Mouse (Mus musculus) adrenal gland, adult 8-10 months (tissue): ENCODE measurements around the gene Car8. TPM values are rescaled to one million over a fixed set of nuclear protein-coding genes. Genes with fewer than 3 reads are reported as not detected.

ENCODE experiments used
- DNase-seq: peaks from one replicate; pipeline ENCODE4 v3.0.0; 2022
- total RNA-seq, 4 experiments: library from RNA; stranded (reverse); gene quantifications; 2 replicates each; pipeline ENCODE4 v1.2.4; 2022

The Car8 gene
- 10 to 100 TPM in 2 of 4 experiments, 1 to 10 TPM in 2; 6.5 to 16.6 (median 9.9) TPM for total RNA-seq

GRCm38 (mm10) chr4:8238560-8239305, at the start of gene Car8:
TSS of gene Car8 (minus strand) at chr4:8239041.
- peak; percentile 25 for DNase-seq

- DNase-seq = no peak
Measured at GRCm38 (mm10) chr4:8284934-8285333, 46.1 kb upstream of the Car8 start.

GRCm38 (mm10) chr4:8278159-8278558, 39.3 kb upstream of the Car8 start:
- DNase-seq = no peak

GRCm38 (mm10) chr4:8249805-8250204, 11.0 kb upstream of the Car8 start:
- no peak for DNase-seq

- no peak for DNase-seq
Measured at GRCm38 (mm10) chr4:8245495-8246063, 6.7 kb upstream of the Car8 start.

- no peak for DNase-seq
Measured at GRCm38 (mm10) chr4:8245062-8245461, 6.2 kb upstream of the Car8 start.

GRCm38 (mm10) chr4:8239699-8240098, 858 bp upstream of the Car8 start:
- no peak for DNase-seq

GRCm38 (mm10) chr4:8239306-8239670, 447 bp upstream of the Car8 start:
- no peak for DNase-seq

GRCm38 (mm10) chr4:8232393-8233111, 6.3 kb downstream of the Car8 start:
- no peak for DNase-seq

GRCm38 (mm10) chr4:8231291-8231871, 7.5 kb downstream of the Car8 start:
- DNase-seq = no peak

GRCm38 (mm10) chr4:8229661-8230298, 9.1 kb downstream of the Car8 start:
- DNase-seq = no peak

GRCm38 (mm10) chr4:8218941-8219340, 19.9 kb downstream of the Car8 start:
- no peak for DNase-seq

GRCm38 (mm10) chr4:8218004-8218403, 20.8 kb downstream of the Car8 start:
- DNase-seq = no peak

- no peak for DNase-seq
Measured at GRCm38 (mm10) chr4:8217272-8217671, 21.6 kb downstream of the Car8 start.

GRCm38 (mm10) chr4:8216551-8216950, 22.3 kb downstream of the Car8 start:
- DNase-seq = no peak

GRCm38 (mm10) chr4:8213661-8214060, 25.2 kb downstream of the Car8 start:
- no peak for DNase-seq

- DNase-seq = no peak
Measured at GRCm38 (mm10) chr4:8212873-8213569, 25.8 kb downstream of the Car8 start.

- DNase-seq = no peak
Measured at GRCm38 (mm10) chr4:8210452-8210851, 28.4 kb downstream of the Car8 start.

GRCm38 (mm10) chr4:8207924-8208323, 30.9 kb downstream of the Car8 start:
- DNase-seq = no peak

GRCm38 (mm10) chr4:8206918-8207573, 31.8 kb downstream of the Car8 start:
- DNase-seq = no peak

- DNase-seq = no peak
Measured at GRCm38 (mm10) chr4:8205089-8205649, 33.7 kb downstream of the Car8 start.
